Mouse (Mus musculus) forebrain, embryonic 15.5 days (tissue): ENCODE data around the gene Bnip3. TPM values are rescaled to one million over a fixed set of nuclear protein-coding genes. Genes with fewer than 3 reads are reported as not detected.

Experiments
- ATAC-seq: fragments of 200-750 bp; cut with Nextera tagmentation; replicated peaks from 2 replicates; pipeline ENCODE4 v1.8.0; 2017; ENCODE audit warnings: mild to moderate bottlenecking, moderate TSS enrichment, moderate library complexity
- H3K27ac ChIP-seq: fragments of 300-500 bp; sonication (generic); replicated peaks from 2 replicates; pipeline ENCODE4 v1.5.1; 2015; ENCODE audit warnings: mild to moderate bottlenecking, inconsistent platforms
- H3K27me3 ChIP-seq: fragments of 300-500 bp; sonication (generic); 2 replicates; pipeline ENCODE4 v1.6.1; 2015; ENCODE audit warnings: inconsistent platforms
- H3K36me3 ChIP-seq: fragments of 300-500 bp; sonication (generic); 2 replicates; pipeline ENCODE4 v1.6.1; 2015; ENCODE audit warnings: mild to moderate bottlenecking, inconsistent platforms
- H3K4me1 ChIP-seq: fragments of 300-500 bp; sonication (generic); 2 replicates; pipeline ENCODE4 v1.6.1; 2015; ENCODE audit warnings: inconsistent platforms
- H3K4me2 ChIP-seq: fragments of 300-500 bp; sonication (generic); replicated peaks from 2 replicates; pipeline ENCODE4 v1.6.1; 2015; ENCODE audit warnings: mild to moderate bottlenecking, inconsistent platforms
- H3K4me3 ChIP-seq: fragments of 300-500 bp; sonication (generic); 2 replicates; pipeline ENCODE4 v1.5.1; 2015; ENCODE audit warnings: mild to moderate bottlenecking, inconsistent platforms
- H3K9ac ChIP-seq: fragments of 300-500 bp; sonication (generic); replicated peaks from 2 replicates; pipeline ENCODE4 v1.6.1; 2015; ENCODE audit warnings: mild to moderate bottlenecking, inconsistent platforms
- H3K9me3 ChIP-seq: fragments of 300-500 bp; sonication (generic); 2 replicates; pipeline ENCODE4 v1.6.1; 2016; ENCODE audit warnings: inconsistent platforms
- whole genome bisulfite sequencing: fragments of 180-500 bp; shearing (Covaris S2); methylation state at CpG from one replicate; pipeline ENCODE4 v1.1.7; 2015; ENCODE audit warnings: mixed read lengths; 5-methylcytosine and 5-hydroxymethylcytosine counted together
- polyA plus RNA-seq: library from polyadenylated mRNA; unstranded; fragments of >200 nt; fragmentation: Nextera tagmentation; extraction: Ambion mirVana; gene quantifications from 2 replicates; pipeline ENCODE4 v1.2.1, GENCODE M21; 2015

Gene Bnip3
- polyA plus RNA-seq, 1 experiment from 2014 or later = 79.2 TPM

GRCm38 (mm10) chr7:138934523-138934922, 25.2 kb upstream of the Bnip3 start:
- no peak overlapping the region for H3K27ac ChIP-seq
- H3K36me3 ChIP-seq = no peaks in the 10 kb centered on the region
- no peaks in the 10 kb centered on the region for H3K4me1 ChIP-seq
- peaks cover 16% of the 10 kb centered on the region for H3K27me3 ChIP-seq
- no peak overlapping the region for H3K4me3 ChIP-seq
- no peak overlapping the region for H3K4me2 ChIP-seq
- no peak for ATAC-seq
- 88% methylated on average over 3 of the region's 3 CpGs for WGBS
- no peak overlapping the region for H3K9ac ChIP-seq
- H3K9me3 ChIP-seq = no peaks in the 10 kb centered on the region

GRCm38 (mm10) chr7:138928456-138928855, 19.1 kb upstream of the Bnip3 start:
- Histone ChIP-seq H3K27me3 (no peaks in the 10 kb centered on the region), H3K36me3 (no peaks in the 10 kb centered on the region), H3K9me3 (no peaks in the 10 kb centered on the region), H3K4me1 (no peaks in the 10 kb centered on the region), H3K27ac (0 out of 2 replicates have a peak overlapping the region, but pooled peaks have one; percentile 23), H3K4me3 (no peak overlapping the region), H3K4me2 (no peak overlapping the region), H3K9ac (no peak overlapping the region)
- ATAC-seq = no peak
- 63% methylated on average over 4 of the region's 4 CpGs for WGBS

GRCm38 (mm10) chr7:138923756-138924425, 14.6 kb upstream of the Bnip3 start:
- ATAC-seq = no peak
- no peak overlapping the region for H3K27ac ChIP-seq
- H3K9ac ChIP-seq = no peak overlapping the region
- 10% methylated on average over 3 of the region's 3 CpGs for WGBS
- peaks cover 11% of the 10 kb centered on the region for H3K4me1 ChIP-seq
- no peaks in the 10 kb centered on the region for H3K27me3 ChIP-seq
- H3K4me2 ChIP-seq = no peak overlapping the region
- H3K36me3 ChIP-seq = no peaks in the 10 kb centered on the region
- no peak overlapping the region for H3K4me3 ChIP-seq
- H3K9me3 ChIP-seq = no peaks in the 10 kb centered on the region

- H3K4me2 ChIP-seq = no peak overlapping the region
- ATAC-seq = no peak
- no peaks in the 10 kb centered on the region for H3K9me3 ChIP-seq
- H3K9ac ChIP-seq = no peak overlapping the region
- 90% methylated on average over 8 of the region's 8 CpGs for WGBS
- H3K36me3 ChIP-seq = no peaks in the 10 kb centered on the region
- H3K27ac ChIP-seq = no peak overlapping the region
- H3K4me1 ChIP-seq = peaks cover 12% of the 10 kb centered on the region
- no peak overlapping the region for H3K4me3 ChIP-seq
- H3K27me3 ChIP-seq = no peaks in the 10 kb centered on the region
Measured at GRCm38 (mm10) chr7:138921611-138922010, 12.3 kb upstream of the Bnip3 start.

- WGBS = 6% methylated on average over 26 of the region's 26 CpGs
Measured at GRCm38 (mm10) chr7:138919156-138919944, 10.0 kb upstream of the Bnip3 start.

GRCm38 (mm10) chr7:138913616-138914015, 4.3 kb upstream of the Bnip3 start:
- 72% methylated on average over 3 of the region's 3 CpGs for WGBS
- Histone ChIP-seq H3K9me3 (no peaks in the 10 kb centered on the region), H3K4me2 (no peak overlapping the region), H3K4me1 (peaks cover 10% of the 10 kb centered on the region), H3K27me3 (no peaks in the 10 kb centered on the region), H3K27ac (no peak overlapping the region), H3K9ac (no peak overlapping the region), H3K4me3 (no peak overlapping the region), H3K36me3 (no peaks in the 10 kb centered on the region)
- ATAC-seq = no peak

More at GRCm38 (mm10) chr7:138919156-138919944, 10.0 kb upstream of the Bnip3 start:
- peak overlapping the region; percentile 48 for H3K27ac ChIP-seq
- no peaks in the 10 kb centered on the region for H3K27me3 ChIP-seq
- no peaks in the 10 kb centered on the region for H3K36me3 ChIP-seq
- H3K9ac ChIP-seq = peak overlapping the region; percentile 24
- no peaks in the 10 kb centered on the region for H3K9me3 ChIP-seq
- H3K4me3 ChIP-seq = peak overlapping the region; percentile 22
- peak; percentile 46; the same call in 1 of the 2 replicates for ATAC-seq
- H3K4me1 ChIP-seq = peaks cover 12% of the 10 kb centered on the region
- peak overlapping the region; percentile 51 for H3K4me2 ChIP-seq

GRCm38 (mm10) chr7:138910193-138910562, 859 bp upstream of the Bnip3 start:
- WGBS = 24% methylated on average over 7 of the region's 7 CpGs
- no peaks in the 10 kb centered on the region for H3K27me3 ChIP-seq

GRCm38 (mm10) chr7:138908768-138909276, 497 bp downstream of the Bnip3 start:
- H3K4me1 ChIP-seq = peaks cover 27% of the 10 kb centered on the region
- no peak overlapping the region; the same call in 1 of the 2 replicates for H3K27ac ChIP-seq
- H3K9ac ChIP-seq = peak overlapping the region; percentile 75
- H3K4me3 ChIP-seq = peak overlapping the region; percentile 73
- H3K36me3 ChIP-seq = no peaks in the 10 kb centered on the region
- no peaks in the 10 kb centered on the region for H3K27me3 ChIP-seq
- no peak for ATAC-seq
- WGBS = 4% methylated on average over 10 of the region's 10 CpGs
- no peaks in the 10 kb centered on the region for H3K9me3 ChIP-seq
- peak overlapping the region; percentile 79 for H3K4me2 ChIP-seq

More at GRCm38 (mm10) chr7:138910193-138910562, 859 bp upstream of the Bnip3 start:
- Histone ChIP-seq H3K9me3 (no peaks in the 10 kb centered on the region), H3K4me3 (peak overlapping the region; percentile 73), H3K9ac (peak overlapping the region; percentile 46), H3K36me3 (no peaks in the 10 kb centered on the region), H3K4me2 (peak overlapping the region; percentile 79), H3K27ac (no peak overlapping the region; the same call in 1 of the 2 replicates), H3K4me1 (peaks cover 27% of the 10 kb centered on the region)
- no peak for ATAC-seq

GRCm38 (mm10) chr7:138907976-138908375, 1.3 kb downstream of the Bnip3 start:
- H3K27me3 ChIP-seq = no peaks in the 10 kb centered on the region
- H3K4me2 ChIP-seq = peak overlapping the region; percentile 79
- no peak overlapping the region for H3K27ac ChIP-seq
- no peaks in the 10 kb centered on the region for H3K9me3 ChIP-seq
- H3K9ac ChIP-seq = no peak overlapping the region
- H3K4me3 ChIP-seq = no peak overlapping the region
- peaks cover 27% of the 10 kb centered on the region for H3K4me1 ChIP-seq
- no peak for ATAC-seq
- H3K36me3 ChIP-seq = no peaks in the 10 kb centered on the region
- WGBS = 67% methylated on average over 5 of the region's 5 CpGs

- H3K4me1 ChIP-seq = peaks cover 27% of the 10 kb centered on the region
- no peak overlapping the region for H3K27ac ChIP-seq
- H3K27me3 ChIP-seq = no peaks in the 10 kb centered on the region
- H3K9me3 ChIP-seq = no peaks in the 10 kb centered on the region
- H3K9ac ChIP-seq = no peak overlapping the region
- H3K4me3 ChIP-seq = no peak overlapping the region
- peak overlapping the region; percentile 16 for H3K4me2 ChIP-seq
- H3K36me3 ChIP-seq = no peaks in the 10 kb centered on the region
- no peak for ATAC-seq
- WGBS = 15% methylated on average over 7 of the region's 7 CpGs
Measured at GRCm38 (mm10) chr7:138907043-138907442, 2.3 kb downstream of the Bnip3 start.

GRCm38 (mm10) chr7:138906441-138906840, 2.9 kb downstream of the Bnip3 start:
- Histone ChIP-seq H3K27ac (no peak overlapping the region), H3K27me3 (no peaks in the 10 kb centered on the region), H3K9me3 (no peaks in the 10 kb centered on the region), H3K4me2 (no peak overlapping the region), H3K9ac (no peak overlapping the region), H3K4me3 (no peak overlapping the region), H3K36me3 (no peaks in the 10 kb centered on the region), H3K4me1 (peaks cover 27% of the 10 kb centered on the region)
- WGBS = 87% methylated on average over 1 of the region's 1 CpGs
- no peak for ATAC-seq

GRCm38 (mm10) chr7:138903886-138904435, 5.4 kb downstream of the Bnip3 start:
- Histone ChIP-seq H3K9ac (no peak overlapping the region), H3K27me3 (no peaks in the 10 kb centered on the region), H3K4me2 (no peak overlapping the region), H3K27ac (no peak overlapping the region), H3K36me3 (no peaks in the 10 kb centered on the region), H3K4me3 (no peak overlapping the region), H3K9me3 (no peaks in the 10 kb centered on the region), H3K4me1 (peaks cover 21% of the 10 kb centered on the region)
- no peak for ATAC-seq
- 85% methylated on average over 7 of the region's 7 CpGs for WGBS
